Mouse (Mus musculus) ovary, postnatal 10 days (tissue): ENCODE results near the gene Taf6l.

ENCODE experiments used
- DNase-seq: peaks from one replicate; pipeline ENCODE4 v3.0.0; 2022; ENCODE audit warnings: low spot score

Gene Taf6l

DNA sequence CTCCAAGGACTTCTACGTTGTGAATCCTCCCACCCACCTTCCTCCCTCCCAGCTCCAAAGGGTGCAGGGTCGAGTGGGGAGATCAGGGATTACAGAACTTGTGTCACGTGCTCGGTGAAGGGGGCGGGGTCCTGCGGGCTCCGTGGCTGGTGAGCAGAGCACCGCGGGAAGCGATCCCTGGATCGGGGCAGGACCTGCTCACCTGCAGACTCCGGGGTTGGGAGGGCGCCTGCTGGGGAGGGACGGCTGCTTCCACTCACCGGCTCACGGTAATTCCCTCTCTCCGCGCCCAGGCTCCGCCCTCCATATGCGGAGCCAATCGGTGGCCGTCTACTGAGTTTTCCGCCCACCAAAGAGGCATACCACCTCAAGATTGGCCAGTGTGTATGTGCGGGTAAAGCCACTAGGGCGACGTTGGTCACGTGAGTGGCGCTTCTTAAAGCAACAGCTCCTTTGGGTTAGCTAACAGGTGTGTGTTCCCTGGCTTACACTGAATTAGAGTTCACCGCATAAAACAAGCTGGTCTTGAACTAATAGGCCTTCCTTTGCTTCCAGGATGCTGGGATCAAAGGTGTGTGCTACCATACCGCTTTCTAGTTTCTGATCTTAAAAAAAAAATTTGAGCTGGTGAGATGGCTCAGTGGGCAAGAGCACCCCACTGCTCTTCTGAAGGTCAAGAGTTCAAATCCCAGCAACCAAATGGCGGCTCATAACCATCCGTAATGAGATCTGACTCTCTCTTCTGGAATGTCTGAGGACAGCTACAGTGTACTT lies at the start of gene Taf6l:
Taf6l (minus strand) TSS at position 410 of the 774 bp plus-strand sequence.
- peak; percentile 57 for DNase-seq

GRCm38 (mm10) chr19:8832971-8833370 lies 46.8 kb upstream of the Taf6l start:
- DNase-seq: no peak

- no peak for DNase-seq
Measured at GRCm38 (mm10) chr19:8831262-8831661, 45.0 kb upstream of the Taf6l start.

- DNase-seq: no peak
Measured at GRCm38 (mm10) chr19:8830664-8831063, 44.4 kb upstream of the Taf6l start.

DNA sequence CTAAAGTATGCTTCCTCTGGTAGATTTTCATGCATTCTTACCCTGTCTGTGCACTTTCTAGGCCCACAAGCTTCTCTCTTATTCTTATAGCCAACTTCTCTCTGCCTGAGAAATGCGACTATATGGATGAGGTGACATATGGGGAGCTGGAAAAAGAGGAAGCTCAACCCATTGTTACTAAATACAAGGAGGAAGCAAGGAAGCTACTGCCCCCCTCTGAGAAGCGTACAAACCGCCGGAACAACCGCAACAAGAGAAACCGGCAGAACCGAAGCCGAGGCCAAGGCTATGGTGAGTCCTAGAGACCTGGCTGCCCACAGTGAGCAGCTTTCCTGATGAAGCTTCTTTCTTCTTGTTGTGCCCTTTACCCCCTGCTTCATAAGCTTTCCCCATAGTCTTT lies 43.4 kb upstream of the Taf6l start, which contains the start of gene AC129217.1:
AC129217.1 (plus strand) TSS at position 114 of the 400 bp plus-strand sequence.
- DNase-seq: no peak

GRCm38 (mm10) chr19:8822696-8823095 lies 36.5 kb upstream of the Taf6l start:
- no peak for DNase-seq

DNA sequence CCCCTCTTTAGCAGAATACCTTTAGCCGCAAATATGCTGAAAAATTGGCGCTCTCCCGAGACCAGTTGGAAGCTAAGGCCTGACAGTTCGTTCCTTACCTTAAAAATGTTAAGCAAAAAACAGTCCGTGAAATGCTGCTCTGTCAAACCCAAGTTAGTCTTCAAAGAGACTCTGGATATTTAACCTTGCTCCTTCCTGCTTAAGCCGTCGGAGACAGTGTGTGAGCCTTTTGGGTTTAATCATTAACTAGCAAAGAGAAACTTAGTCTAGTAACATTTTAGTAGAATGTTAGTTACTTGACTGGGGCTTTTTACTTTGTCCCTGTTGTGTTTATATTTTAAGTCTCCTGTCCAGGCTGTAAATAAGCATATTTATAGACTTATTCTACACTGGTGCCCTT lies 34.9 kb upstream of the Taf6l start:
- no peak for DNase-seq

GRCm38 (mm10) chr19:8820424-8820956 lies 34.3 kb upstream of the Taf6l start:
- no peak for DNase-seq

DNA sequence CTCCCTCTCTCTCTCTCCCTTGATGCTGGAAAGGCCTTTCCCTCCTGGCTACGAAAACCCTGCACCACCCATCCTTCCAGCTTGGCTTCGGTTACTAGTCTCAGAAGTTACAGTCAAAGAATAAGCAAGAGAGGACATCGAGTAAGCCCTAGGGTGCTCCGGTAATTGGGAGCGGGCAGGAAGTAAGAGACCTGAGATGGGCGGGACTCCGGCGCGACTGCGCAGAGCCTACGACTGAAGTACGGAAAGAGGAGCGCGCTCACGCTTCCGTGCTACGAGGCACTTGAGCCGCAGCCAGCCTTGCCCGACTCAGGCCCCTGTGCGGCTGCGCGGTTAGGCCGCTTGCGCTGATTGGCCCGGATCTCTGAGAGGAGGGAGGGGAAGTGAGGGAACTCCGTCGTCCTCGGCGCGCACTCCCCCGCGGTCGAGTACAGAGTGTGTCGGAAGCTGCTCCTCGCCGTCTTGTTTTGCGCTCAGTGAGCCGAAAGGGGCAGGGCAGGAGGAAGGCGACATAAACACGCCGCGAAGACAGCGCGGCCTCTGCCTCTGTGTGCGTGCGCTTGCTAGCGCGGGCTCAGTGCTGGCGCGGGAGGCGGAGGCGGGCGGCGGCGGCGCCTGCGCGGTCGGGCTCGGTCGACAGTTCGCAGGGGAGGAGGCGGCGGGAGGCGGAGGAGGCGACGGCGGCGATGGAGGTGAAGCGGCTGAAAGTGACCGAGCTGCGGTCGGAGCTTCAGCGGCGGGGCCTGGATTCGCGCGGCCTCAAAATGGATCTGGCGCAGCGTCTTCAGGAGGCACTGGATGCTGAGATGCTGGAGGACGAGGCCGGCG lies 33.6 kb upstream of the Taf6l start, which contains the start of gene Hnrnpul2:
Hnrnpul2 (plus strand) TSS at position 415 of the 828 bp plus-strand sequence.
- peak; percentile 97 for DNase-seq

- DNase-seq: peak; percentile 81
Measured at GRCm38 (mm10) chr19:8818801-8819595, 32.8 kb upstream of the Taf6l start, which contains the start of gene Ttc9c. Gene Ttc9c, minus strand, starts transcription at chr19:8819333.

GRCm38 (mm10) chr19:8818301-8818798 lies 32.1 kb upstream of the Taf6l start:
- DNase-seq: no peak

GRCm38 (mm10) chr19:8817001-8817400 lies 30.8 kb upstream of the Taf6l start:
- DNase-seq: no peak

GRCm38 (mm10) chr19:8815812-8816211 lies 29.6 kb upstream of the Taf6l start:
- DNase-seq: no peak

DNA sequence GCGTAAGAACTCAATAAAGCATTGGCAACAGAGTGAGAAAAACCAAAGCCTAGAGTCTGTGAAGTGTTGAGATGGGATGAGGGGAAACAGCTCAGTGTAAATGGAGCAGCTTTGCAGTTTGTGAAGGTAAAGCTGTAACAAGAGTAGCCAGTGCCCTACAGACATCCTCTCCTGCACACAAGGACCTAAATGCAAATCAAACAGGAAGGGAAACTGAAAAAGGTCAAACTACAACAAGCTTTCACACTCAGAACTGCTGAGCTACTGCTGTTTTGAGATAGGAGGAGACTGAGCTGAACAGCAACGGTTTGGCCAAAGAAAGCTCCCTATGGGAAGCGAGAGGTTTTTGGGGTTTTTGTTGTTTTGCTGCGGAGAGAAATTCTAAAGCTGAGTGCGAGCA lies 20.6 kb upstream of the Taf6l start:
- DNase-seq: no peak

DNA sequence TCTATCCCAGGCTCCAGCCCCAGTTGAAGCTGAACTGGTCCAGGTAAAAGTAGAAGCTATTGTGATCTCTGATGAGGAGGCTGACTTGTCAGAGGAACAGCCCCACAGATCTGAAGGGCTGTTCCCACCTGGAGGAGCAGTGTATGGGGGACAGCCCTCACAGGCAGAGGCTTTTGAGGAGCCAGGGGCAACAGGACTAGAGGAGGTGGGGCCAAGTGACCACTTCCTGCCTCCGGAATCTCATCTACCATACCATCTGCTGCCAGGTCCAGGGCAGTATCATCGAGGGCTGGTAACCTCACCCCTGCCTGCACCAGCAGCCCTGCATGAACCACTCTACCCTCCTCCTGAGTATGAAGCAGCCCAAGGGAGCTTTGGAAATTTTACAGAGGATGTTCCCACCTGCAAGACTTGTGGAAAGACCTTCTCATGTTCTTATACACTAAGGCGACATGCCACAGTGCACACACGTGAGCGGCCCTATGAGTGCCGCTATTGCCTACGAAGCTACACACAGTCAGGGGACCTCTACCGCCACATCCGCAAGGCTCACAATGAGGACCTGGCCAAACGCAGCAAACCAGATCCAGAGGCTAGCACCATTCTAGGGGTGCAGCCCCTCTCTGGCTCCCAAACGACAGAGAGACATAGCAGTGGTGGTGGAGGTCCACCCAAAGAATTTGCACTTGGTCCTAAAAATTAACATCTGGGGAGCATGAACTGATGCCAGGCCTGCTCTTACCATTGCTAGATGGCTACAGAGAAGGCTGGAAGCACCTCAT lies 17.9 kb upstream of the Taf6l start:
- no peak for DNase-seq

DNA sequence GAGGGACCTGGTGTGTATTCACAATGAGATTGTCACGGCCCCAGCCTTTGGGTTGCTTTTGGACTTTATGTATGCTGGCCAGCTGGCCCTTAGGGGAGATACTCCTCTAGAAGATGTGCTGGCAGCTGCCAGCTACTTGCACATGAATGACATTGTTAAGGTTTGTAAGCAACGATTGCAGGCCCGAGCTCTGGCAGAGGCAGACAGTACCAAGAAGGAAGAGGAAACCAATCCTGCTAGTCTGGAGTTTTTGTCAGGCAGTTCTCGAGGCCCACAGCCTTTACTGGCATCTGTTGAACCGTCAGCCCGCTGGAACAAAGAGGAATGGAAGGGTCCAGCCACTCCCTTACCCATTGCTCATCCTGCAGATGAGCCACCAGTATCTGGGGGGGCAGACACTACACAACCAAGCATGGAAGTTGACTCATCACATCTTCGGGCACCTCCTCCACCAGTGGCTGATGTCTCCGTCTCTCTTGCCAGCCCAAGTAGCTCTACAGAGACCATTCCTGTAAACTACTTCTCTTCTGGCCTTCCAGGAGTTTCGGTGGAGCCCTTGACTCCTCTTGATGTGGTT lies 17.1 kb upstream of the Taf6l start:
- DNase-seq: no peak

DNA sequence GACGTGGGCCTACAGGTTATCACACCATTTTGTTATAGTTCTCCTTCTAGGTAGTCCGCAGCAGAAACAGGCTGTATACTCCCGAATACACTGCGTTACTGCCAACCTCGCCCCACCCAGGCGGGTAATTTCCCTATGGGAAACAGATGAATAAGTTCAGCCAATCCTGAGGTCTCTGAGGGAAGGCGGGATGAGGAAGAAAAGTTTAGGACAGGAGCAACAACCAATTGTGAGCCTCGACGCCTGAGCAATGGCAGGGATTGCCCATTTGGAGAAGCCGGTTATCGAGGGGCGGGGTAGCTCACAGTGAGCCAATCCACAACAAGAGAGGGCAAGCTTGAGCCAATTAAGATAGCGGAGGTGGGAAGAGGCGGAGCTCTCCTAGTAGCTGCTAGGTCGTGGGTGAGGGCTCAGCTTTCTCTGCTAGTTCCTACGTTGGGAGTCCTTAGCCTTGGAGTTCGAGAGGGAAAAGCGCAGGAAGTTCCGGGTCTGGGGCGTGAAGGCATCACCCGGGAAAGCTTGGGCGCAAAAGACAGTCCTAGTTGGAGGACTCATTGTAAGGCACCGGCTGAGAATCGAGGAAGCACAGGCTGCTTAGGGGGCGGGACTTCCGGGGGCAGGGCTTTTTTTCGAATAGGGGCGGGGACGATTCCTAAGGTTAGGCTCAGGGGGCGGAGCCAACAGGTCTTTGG lies 16.1 kb upstream of the Taf6l start, which contains the start of gene Zbtb3:
Zbtb3 (plus strand) TSS at position 426 of the 692 bp plus-strand sequence.
- peak; percentile 65 for DNase-seq

GRCm38 (mm10) chr19:8798947-8799315 lies 12.7 kb upstream of the Taf6l start:
- no peak for DNase-seq

DNA sequence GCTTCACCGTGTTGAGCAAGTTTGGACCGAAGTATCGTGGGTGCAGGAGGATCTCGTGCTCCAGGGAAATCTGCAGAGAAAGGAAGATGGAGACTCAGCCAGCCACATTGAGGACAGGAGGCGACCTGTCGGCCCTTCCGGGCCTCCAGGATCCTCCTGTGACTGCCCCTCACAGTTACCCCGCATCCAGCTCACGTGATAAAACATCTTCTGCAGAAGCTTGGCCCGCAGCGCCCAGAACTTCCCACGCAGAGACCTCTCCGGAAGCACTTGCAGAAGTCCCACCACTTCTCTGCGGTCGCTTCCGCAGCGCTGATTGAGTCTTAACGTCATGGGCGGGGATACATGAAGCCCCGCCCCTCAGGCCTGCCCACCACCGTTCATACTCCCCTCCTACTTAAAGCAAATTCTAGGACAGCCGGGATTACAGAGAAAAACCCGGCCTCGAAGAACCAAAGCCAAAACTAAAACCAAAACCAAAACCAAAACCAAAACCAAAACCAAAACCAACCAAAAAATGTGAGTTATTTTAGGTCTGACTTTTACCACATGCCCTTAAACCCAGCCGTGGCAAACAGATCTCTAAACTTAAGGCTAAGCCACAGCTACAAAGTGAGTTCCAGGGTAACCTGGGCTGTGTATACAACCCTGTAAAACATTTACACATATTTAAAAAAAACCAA lies 12.2 kb upstream of the Taf6l start, which contains the start of gene Polr2g:
Polr2g (minus strand) TSS at position 314 of the 683 bp plus-strand sequence.
- peak; percentile 68 for DNase-seq
